Mouse (Mus musculus): ENCODE measurements around the gene Frmpd1.

Frmpd1 gene

DNA sequence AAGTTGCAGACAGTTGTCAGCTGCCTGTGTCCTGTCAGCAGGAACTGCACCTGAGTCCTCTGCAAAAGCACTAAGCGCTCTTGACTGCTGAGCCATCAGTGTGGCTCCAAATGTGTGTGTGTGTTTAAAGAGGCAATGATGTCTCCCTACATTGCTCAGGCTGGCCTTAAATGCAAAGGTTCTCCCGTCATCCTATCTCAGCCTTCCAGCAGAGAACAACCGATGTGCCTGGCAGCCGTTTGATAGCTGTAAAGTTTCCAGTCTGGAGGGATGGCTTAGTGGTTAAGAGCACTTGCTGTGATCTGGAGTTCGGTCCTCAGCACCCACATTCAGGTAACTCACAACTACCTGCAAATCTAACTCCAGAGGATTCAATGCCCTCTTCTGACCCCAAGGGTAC is 56.7 kb downstream of the Frmpd1 start:
- DNase-seq (ENCODE audit: low spot score), result no peak

DNA sequence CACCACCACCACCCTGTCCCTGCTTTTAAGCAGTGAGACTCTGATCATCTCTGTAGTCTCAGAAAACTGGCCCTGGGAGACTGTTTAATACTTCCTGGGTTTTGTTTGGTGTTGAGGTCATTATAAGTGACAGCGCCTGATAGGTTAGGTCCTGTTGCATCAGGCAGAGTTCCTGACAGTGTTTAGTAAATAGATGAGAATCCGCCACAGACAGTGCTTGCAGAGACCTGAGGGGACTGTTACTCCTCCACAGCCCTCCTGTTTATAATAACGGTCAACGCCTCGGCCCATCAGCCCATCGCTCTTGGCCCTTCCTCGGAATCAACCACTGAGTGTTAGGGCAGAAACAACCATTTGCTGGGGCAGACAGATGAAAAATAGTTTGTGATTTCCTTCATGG is 57.5 kb downstream of the Frmpd1 start:
- no peak for DNase-seq (ENCODE audit: low spot score)

DNA sequence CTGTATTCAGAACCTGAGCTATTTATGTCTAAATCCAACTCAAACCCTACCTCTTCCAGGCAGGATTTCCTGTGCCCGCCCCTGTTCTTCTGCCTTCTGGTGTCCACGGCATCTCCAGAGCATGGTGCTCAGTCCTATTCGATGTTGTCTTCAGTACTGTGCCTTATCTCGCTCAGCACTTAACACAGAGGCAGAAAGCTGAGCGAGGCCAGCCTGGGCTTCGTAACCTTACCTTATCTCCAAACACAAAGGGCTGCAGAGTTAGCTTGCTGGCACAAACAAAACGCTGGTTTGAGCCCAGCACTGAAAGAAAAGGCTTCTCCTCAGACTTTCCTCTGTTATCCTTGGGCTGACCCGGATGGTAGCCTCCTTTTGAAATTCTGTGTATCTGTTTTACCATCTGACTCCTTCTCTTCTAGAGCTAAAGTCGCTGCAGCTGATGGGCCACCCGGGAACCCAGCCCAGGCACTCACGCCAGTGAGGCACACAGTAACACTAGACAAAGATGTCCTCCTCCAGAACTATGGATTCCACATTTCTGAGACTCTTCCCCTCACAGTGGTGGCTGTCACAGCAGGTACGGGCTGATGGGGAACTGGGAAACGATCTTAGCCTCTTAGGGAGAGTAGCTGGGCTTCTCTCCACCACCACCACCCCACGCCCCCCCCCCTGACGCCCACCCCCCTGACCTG is 58.7 kb downstream of the Frmpd1 start:
- DNase-seq (ENCODE audit: low spot score), result no peak

DNA sequence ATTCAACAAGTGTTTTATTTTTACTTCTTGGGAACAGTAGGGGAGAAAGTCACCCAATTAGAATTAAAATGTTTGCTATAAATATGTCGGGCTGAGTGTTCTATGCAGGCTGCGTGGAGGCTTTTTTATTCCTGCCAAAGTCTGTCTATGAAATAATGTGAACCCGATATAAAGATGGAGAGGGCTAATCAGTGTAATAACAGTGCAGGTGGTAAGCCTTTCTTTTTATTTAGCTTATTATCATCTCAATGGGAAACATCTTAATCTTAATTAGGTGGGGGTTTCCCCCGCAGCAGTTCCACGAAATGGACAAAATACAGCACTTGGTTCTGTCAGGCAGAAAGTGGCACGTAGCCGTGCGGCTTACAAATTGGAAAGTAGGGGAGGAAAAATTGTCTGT is 66.6 kb downstream of the Frmpd1 start:
- DNase-seq (ENCODE audit: low spot score), result no peak

DNA sequence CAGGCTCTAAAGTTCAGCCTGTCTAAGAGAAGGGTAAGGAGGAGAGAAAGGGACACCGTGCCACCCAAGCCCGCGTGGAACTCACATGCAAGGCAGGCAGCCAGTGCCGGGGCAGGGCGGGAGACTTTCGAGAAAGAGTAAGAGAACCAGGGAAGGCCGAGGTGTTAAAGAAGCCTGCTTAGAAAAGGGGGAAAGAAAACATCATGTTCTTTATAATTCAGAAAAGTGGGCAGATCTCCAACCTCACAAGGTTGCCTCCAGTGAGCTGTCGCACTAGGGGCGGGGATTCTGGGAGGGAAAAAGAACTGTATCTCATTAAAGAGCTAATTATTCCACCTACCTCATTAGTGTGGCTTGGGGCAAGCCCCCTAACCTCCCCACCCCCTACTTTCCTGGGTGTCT is 68.2 kb downstream of the Frmpd1 start:
- DNase-seq (ENCODE audit: low spot score), result peak; percentile 37

DNA sequence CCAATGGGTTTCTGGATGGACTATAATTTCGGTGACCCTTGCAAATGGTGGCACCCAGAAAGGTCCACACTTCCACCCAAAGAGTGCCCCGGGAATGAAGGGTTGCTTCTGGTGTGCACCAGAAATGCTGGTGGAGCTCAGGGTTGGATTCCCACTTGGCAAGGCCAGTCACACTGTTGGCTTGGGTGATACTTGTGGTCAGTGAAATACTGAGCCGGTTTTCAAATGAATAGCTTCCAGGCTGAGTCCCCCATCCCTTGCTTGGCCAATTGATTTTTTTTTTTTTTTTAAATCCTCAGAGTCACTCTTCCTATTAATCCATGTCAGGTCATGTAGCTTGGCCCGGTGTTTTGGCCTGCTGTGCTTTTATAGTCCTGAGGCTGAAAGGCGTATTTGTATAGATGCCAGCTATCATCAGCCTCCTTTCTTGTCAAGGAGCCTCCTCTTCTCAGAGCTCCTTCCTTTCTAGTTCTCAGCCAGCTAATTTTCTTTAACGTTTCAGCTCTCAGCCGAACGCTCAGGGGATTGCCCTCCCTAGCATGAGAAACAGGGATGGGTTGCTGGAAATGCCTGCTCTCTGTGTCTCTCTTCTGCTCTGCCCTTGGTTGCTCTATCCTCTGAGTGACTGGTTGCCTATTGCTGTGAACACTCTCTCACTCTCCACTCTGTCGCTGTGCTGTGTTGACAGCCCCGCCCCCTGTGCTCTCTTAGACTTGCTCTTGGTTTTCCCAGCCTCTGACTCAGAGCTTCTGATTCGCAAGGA is 69.3 kb downstream of the Frmpd1 start:
- DNase-seq (ENCODE audit: low spot score), result no peak

DNA sequence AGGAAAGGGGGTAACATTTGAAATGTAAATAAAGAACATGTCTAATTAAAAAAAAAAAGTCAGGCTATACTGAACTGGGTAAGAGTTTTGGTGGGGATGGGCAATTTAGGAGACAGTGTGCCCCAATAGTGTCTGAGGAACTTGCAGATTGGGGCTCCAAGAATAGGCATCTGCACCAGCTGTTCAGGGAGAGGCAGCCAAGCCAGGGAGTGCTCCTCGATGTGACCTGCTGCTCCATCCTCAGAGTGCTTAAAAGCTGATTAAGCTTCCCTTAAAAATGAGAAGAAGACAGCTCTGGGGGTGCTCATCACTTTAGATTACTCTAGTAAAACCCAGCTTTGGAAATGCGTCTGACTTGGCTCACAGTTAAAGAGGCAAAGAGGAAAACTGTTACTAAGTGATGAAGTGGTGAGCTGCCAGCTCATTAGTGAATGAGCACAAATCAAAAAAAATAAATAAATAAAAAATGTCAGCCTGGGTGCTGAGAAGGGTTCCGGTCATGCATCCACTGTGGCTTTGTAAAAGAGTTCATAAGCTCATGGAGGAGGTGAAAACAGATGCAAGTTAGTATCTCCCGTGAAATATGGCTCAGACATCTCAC is 74.7 kb downstream of the Frmpd1 start:
- no peak for DNase-seq (ENCODE audit: low spot score)

DNA sequence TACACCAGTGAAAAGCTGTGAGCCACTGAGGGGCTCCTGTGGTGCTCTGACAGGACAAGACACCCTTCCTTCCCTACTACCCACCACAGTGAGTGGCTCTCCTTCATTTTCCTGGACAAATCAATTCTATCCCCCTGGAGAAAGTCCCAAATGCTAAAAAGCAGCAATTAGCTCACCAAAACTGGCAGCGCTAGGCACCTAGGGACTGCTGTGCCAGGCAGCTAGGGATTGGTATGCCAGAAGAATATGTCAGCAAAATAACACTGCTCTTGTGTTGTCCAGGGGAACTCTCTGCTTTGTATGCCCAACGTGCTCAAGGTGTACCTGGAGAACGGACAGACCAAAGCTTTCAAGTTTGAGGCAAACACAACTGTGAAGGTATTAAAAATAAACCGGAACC is 76.9 kb downstream of the Frmpd1 start:
- DNase-seq (ENCODE audit: low spot score), result no peak

DNA sequence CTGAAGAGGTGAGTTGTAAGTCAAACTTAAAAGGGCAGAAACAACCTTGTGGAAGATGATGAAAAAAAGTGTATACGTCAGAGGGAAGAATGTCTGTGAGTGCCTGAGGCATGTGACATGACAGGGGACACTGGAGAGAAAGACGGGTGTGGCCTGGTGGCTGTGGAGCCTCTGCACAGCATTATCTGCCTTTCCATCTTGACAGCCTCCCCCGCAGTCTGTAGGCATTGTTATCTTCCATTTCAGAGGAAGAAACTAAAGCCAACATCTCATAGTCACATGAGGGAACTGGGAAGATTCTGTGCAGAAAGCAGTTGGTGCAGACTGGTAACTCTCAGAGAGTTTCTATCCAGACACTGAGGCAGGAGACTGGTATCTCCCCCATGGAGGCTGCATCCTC is 83.2 kb downstream of the Frmpd1 start:
- DNase-seq (ENCODE audit: low spot score), result no peak

DNA sequence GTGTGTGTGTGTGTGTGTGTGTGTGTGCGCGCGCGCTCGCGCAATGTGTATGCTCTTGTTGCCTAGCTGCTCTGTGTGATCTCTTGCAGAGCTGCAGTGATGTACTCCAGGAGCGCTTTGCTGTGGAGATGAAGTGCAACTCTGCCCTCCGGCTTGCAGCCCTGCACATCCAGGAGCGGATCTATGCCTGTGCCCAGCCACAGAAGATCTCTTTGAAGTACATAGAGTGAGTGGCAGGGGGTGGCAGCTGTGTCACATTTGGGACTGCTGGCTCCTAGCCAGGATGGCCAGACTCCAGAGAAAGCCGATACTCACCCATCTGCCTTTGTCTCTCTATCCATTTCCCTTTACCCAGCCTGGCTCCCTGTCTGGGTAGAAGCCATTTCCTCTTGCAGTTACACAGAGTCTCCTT is 86.4 kb downstream of the Frmpd1 start:
- DNase-seq (ENCODE audit: low spot score), result no peak

DNA sequence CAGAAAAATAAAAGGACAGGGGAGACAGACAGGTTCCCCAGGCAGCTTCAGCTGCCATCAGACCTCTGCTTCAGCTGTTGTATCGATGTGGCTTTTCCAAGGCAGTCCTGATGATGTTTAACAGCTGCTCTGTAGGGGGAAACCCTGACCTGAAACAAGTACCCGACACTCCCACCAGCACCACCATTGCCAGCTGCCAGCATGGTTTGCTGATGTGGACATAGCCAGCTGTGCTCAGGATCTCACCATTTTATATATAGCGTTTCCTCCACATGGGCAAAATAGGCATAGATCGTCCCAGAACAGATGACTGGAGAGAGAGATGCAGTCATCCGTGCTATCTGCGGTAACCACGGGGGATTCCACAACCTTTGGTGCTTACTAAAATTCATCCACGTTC is 91.1 kb downstream of the Frmpd1 start:
- DNase-seq (ENCODE audit: low spot score), result no peak

DNA sequence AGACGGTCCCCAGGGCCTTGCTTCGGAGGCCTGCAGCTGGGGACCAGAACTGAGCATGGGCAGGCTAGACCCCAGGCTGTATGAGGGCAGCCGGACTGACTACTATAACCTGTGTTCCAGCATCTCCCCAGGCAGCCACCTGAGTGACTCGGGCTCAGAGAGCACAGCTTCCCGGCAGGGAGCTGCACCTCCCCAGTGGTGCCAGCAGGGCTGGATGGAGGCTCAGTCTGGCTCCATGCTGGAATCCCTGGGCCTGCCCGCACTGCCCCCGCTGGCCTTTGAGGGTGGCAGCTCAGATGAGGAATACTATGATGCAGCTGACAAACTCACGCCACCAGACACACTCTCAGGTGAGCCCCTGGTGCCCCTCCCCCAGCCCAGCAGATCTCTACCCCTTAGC is 94.6 kb downstream of the Frmpd1 start:
- no peak for DNase-seq (ENCODE audit: low spot score)

DNA sequence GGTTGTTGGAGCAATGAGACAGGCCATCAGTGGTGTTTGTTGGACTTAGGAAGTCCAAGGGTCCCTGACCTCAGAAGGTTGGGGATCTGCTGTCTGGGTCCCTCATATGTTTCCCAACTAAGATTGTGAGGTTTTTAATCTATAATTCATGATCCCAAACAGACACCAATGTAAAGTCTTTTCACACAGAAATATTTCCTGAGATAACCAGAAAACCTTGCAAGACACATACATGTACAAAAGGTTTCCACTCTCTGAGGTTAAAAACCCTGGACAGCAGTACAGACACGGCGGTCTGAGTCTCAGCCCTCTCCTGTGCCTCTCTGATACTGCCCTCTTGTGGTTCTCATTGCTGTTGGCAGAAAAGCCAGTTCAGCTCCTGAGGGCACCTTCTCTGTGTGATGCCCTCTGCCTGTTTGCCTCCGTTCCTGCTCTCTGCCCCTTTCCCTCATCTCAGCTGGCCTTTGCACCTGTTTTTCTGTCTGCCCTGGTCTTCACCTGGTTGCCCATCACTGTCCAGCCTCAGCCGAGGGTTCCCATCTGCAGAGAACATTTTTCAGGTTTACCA is 95.4 kb downstream of the Frmpd1 start:
- DNase-seq (ENCODE audit: low spot score), result peak; percentile 45

DNA sequence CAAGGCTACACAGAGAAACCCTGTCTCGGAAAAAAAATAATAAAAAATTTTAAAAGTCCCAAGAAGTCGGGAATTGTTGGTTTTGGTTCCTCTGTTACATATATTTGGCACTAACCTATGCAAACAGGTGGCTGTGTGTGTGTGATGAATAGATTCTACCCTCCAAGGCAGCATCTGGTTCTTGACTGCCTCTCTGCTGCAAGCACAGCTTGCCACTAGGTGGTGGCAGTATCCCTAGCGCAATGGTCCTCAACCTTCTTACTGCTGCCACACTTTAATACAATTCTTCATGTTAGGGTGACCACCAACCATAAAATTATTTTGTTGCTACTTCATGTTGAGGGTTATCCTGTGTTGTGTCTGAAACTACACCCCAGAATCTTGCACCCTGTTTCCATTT is 101.6 kb downstream of the Frmpd1 start:
- no peak for DNase-seq (ENCODE audit: low spot score)

DNA sequence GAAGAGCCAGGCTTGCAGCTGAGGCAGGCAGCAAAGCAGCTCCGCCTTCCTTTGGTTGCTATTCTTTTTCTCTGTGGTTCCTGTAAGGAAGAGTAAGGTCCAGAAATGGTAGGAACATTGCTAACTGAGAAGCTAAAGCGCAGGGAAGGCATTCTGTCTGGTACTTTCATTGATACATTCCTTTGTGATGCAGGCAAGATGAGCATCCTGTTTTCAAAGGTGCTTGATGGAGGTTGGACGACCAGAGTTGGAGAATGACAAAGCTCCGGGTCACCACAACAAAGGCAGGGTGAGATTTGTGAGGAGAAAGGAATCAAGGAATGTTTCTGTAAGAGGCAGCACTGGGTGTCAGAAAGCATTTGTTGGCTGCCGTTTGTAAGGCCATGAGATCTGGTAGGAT is 103.2 kb downstream of the Frmpd1 start:
- DNase-seq (ENCODE audit: low spot score), result no peak

DNA sequence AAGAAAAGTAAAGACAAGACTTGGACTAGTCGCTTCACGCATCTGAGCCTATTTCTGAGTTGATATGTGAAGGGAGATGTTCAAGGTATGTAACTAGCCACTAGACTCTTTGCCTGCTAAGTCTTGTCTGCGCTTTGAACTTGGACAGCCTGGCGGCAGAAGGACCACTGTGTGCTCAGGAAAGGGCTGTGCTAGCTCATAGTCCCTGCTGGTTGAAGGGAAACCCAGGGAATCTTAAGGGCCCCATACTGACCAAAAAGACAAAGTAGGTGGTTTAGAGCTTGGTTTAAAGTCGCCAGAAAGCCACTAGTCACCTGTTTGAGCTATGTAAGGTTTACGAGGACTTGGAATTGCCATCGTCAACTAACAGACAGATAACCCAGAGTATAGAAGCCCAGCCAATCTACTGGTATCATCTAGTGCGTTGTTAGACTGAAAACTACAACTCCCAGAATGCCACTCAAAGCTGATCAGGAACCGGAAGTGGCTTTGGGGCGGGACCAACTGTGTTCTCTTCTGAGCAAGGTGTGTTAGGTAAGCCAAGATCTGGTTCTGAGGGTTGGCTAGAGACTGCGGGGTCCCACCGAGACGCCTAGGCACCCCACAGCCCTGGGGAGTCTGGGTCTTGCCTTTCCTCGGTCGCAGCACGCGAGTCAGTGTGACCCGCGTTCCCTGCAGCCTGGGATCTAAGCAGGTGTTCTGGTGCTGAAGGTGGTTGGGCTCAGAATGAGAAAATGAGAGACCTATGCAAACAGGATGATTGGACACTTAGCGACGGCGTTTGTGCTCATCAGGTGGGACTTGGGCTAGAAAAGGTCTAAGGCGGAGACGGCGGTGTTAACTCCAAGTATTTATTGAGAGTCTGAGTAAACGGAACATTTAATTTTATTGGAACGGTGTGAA is 112.2 kb downstream of the Frmpd1 start, which contains the start of gene Trmt10b:
Gene Trmt10b, plus strand, starts transcription at position 466 of the 903 bp plus-strand sequence.
- peak; percentile 76 for DNase-seq (ENCODE audit: low spot score)

DNA sequence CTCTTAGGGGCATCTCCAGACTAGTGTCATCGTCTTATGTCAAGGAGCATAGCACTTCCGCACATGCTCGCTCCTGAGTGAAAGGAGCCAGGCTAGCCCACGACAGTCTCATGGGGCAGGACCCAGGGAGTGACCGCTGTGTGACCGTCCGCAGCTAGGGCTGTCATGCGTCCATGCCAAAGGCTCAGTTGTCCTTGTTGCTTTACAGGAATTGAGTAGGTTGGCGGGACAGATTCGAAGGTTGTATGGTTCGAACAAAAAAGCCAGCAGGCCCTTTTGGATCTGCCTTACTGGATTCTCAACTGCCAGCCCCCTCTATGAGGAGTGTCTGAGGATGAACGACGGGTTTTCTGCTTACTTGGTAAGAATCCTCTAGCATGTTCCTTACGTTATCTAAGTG is 120.9 kb downstream of the Frmpd1 start:
- DNase-seq (ENCODE audit: low spot score), result no peak

DNA sequence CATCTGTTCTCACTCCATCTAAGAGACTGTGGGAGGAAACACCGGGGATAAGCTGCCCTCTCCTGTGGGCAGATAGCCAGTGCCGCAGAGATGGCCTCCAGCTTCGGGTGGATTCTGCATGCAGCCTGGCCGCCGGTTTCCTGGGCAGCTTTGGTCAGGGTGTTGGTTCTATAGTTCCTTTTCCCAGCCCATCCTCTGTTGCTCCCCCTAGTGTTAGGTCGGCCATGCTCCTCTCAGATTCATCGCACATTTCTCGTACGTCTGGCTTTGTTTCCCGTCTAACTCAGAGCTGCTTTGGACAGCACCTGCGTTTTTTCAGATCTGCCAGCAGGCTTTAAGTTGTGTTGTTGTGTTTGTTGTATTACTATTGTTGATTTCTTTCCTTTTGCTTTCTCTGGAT is 123.4 kb downstream of the Frmpd1 start:
- no peak for DNase-seq (ENCODE audit: low spot score)

DNA sequence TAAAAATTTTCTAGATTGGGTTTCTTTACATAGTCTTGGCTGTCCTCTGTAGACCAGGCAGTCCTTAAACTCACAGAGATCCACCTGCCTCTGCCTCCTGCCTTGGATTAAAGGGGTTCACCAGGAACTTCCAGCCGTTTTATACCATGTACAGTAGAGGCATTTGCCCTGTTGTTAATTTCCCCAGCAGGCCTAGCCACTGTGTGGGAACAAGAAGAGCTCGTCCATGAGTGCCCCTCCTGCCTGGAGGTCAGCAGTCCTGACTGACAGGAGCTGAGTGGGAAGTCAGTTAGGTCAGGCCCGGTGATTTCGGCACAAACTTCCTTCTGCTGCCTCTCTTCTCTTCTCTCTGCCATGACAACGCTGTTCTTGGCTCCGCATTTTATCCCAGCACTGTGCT is 123.9 kb downstream of the Frmpd1 start:
- no peak for DNase-seq (ENCODE audit: low spot score)

DNA sequence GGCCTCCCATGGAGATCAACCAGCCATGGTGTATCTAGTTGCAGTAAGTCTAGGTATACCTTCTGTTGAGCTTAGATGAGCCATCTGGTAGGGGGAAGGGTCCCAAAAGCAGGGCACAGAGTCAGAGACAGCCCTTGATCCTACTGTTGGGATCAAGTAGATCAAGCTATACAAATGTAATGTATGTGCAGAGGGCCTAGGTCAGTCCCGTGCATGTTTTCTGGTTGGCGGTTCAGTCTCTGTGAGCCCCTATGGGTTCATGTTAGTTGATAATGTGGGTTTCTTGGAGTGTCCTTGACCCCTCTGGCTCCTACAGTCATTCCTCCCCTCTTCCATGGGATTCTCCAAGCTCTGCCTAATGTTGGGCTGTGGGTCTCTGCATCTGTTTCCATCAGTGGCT is 126.4 kb downstream of the Frmpd1 start:
- no peak for DNase-seq (ENCODE audit: low spot score)

DNA sequence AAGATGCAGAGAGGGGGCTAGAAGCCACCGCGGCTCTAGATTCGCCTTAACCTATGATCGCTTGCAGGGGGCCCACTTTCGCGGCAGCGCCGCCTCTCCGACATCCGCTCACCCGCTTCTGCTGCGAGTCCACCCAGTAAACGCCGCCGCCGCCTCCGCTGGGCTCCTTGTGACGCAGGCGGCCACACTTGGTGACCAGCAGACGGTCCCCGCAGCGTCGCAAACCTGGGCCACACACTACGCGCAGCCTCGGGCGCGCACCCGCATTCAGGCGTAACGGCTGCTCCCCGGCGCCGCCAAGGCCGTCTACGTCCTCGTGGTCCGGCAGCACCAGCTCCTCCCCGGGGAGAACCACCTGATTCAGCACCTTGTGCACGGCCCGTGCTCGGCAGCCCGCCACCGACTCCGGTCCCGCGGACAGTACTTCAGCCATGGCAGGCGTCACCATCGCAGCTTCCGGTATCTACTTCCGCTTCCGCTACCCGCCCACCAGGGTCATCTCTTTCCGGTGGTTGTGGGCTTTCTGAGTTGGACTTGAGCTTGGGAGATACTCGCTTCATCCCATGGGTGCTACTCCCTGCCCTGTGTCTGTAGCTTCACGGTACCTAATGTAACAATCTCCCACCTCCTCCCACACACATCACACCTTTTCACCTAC is 135.6 kb downstream of the Frmpd1 start:
- DNase-seq (ENCODE audit: low spot score), result peak; percentile 86

Measured in testis, postnatal 14 days (tissue).